Mouse (Mus musculus) urinary bladder, adult 18-20 months (tissue): ENCODE results near the gene Myb.
A peak's percentile ranks its signal among the peaks of the same experiment; 100 is the strongest.
"Not testable (repeated sequence)": the region's sequence is repeated elsewhere in the genome, so short reads cannot be mapped to it uniquely, and the experiment has no call there.

ENCODE experiments used
- DNase-seq, 2 experiments: peaks; one replicate each; pipeline ENCODE4 v3.0.0; 2022; ENCODE audit warnings: low spot score in 2 of 2, mixed read lengths in 2 of 2

The Myb gene

DNA sequence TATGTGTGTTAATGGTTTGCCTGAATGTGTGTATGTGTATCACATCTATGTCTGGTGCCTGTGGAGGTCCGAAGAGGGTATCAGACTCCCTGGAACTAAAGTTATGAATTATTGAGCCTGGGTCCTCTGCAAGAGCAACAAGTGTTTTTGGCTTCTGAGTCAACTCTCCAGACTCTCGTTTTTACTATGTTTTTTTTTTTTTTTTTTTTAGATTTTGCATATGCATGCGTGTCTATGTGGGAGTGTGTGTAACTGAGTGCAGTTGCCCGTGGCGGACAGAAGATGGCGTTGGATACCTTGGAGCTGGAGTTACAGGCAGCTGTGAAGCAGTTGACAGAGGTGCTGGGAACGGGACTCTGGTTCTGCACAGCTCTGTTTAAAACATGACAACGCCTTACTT, 7.7 kb upstream of the Myb start:
- DNase-seq = no peak

DNA sequence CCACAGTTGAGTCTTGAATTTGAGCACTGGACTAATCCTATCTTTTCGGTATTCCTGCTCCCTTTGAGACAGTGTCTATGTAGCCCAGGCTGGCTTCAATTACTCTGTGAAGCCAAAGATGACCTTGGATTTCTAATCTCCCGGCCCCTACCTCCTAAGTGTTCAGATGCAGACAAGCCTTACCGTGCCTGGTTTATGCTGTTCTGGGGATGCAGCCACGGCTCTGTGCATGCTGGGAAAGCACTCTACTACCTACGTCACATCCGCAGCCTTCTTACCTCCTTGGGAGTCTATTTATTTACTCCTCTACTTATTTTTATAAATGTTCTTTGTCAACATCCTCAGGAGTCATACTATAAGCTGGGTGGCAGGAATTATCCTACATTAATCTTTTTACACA, 7.1 kb upstream of the Myb start:
- no peak for DNase-seq

DNA sequence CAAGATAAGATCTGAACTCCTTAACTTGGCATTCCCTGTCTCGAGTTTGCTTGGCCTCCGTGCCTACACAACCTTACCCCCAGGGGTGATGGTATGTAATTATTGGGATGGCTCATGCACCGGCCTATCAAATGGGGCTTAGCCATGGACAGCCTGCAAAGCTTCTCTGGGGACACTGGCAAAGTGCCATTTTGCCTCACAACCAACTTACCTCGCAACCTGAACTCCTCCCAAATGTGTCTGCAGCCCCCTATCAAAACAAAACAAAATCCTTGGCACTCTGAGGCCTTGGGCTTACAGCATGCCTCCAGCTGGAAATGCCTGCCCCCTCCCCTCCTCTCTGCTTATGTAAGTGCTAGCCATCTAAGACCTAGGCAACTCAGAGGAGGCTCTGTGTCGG, 6.4 kb upstream of the Myb start:
- DNase-seq = no peak

- no peak for DNase-seq
Measured at GRCm38 (mm10) chr10:21165411-21165810, 4.6 kb upstream of the Myb start.

DNA sequence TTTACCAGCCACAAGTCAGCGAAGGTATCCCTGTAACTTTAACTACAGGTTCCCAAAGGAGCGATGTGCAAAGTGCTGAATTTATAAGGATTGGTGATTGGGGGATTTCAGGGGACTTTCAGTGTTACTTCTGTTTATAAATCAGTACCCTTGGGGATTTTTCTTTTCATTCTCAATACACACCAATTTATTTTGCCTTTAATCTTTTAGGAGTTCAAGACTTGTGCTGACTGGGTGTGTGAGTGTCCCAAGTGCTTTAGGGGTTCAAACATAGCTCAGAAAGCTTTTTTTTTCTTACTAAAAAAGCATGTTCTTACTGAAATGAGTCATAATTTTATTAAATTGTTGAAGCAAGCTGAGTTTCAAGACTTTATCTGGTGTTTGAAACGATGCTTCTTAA, 1.3 kb upstream of the Myb start:
- no peak for DNase-seq

DNA sequence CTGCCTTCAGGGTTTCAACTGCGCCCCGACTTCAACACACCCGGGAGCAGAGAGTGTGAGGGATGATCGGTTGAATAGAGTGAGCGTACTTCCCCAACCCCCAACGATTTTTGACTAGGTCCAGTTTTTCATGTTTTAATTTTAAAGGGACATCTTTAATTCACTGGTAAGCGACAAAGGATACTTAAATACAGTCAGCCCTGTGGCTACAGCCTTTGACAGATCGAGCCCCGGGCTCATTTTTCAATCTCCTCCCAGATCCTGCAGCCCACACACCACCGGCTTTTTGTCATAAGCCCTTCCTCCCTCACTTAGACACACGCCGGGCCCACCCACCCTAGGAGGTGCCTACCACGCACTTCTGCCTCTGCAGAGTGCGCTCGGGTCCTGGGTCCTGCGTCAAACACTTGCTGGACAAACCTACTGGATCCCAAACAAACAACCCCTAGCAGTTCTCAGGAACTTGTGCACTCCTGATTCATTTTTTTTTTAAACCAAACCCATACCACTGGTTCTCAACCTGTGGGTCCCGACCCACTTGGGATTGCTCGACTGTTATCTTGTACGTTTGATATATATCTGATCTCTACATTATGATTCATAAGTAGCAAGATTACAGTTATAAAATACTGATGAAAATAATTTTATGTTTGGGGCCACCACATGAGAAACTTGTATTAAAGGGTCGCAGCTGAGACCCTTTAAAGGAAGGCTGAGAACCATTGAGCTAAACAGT, 743 bp upstream of the Myb start:
- DNase-seq = no peak

DNA sequence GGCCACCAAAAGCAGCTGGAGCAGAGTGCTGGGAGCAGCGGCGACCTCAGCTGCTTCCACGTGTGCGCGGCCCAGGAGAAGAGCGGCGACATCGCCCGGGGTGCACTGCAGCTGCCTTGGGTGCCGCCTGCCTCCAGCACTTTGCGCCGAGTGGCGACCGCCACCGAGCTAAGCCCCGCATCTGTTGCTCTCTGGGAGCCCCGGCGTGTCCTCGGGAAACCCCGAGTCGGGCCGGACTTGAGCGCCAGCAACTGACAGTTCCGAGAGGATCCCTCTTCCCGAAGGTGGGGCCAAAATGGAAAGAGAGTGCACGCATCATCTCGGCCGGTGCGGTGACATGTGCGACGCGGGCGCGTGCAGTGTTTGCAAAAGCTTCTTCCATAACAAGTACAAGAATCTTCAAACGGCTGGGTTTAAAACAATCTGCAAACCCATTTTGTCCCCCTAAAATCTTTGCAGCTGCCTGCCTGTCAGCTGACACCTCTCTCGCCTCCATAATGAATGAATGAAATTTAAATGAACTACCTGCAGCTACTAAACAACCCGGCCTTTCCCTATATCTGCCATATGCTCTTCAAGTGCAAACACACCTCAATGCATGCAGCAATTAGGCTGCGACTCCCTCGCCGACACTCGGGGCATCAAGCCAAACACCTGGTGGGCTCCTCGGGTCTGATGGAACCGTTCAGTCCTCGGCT, 938 bp downstream of the Myb start:
- DNase-seq = peak in 1 of 2 experiments; percentile 40

DNA sequence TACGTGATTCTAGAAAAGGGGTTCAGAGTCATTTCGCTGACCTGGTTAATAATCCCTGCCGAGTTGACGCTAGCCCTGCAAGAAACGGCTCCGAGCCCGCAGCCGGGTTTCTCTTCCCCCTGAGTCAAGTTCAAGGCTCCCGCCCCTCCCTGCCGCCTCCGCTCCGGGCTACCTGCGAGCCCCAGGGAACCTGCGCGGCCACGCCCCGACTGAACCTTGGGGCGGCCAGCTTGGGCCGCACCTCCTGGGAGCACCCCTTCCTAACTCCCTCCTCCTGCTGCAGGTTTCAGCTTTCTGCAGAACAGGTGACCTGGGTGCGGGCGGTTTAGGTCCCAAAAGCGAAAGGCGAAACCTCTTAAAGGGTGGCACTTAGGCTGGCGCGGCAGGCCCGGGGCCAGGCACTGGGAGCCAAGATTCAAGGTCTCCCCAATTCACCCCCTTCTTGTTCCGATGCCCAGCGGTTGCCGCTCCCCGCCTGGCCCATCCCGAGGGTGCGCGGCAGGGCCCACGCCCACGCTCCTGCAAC, 1.8 kb downstream of the Myb start:
- peak; percentile 34 to 50 for DNase-seq

DNA sequence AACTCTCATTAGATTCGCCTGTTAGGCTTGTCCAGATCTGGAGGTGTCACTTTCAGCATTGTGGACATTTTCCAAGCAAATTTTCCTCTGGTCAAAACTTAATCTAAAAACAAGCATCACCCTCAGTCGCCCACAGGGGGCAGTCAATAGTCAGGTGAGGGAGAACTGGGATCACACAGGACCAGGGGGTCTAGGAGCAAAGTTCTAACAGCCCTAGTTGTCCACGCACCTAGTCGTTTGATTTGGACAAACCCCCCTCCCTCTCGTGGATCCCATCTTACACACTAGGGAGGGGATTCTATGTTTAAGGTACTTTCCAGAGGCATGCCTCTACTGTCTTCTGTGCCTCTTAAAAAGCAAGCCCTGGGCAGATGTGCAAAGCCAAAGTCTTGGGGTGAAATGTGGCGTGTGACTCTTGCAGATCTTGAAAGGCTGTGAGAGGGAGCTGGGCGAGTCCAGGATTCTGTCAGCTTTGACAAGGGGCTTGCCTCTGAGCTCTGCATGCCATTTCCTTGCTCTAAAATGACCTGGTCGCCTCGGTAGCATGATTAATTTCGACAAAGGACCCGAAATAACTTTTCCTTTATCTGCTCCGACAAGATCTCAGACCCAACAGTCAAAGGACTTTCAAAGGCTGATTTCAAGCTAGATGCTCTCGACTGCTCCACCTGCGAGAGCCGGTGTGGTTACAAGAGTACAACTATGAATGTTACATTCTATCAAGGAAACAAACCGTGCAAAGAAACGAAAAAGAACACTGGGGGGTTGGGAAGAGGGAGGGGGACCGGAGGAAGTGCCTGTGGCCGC, 2.5 kb downstream of the Myb start:
- peak in 1 of 2 experiments; percentile 11 for DNase-seq

DNA sequence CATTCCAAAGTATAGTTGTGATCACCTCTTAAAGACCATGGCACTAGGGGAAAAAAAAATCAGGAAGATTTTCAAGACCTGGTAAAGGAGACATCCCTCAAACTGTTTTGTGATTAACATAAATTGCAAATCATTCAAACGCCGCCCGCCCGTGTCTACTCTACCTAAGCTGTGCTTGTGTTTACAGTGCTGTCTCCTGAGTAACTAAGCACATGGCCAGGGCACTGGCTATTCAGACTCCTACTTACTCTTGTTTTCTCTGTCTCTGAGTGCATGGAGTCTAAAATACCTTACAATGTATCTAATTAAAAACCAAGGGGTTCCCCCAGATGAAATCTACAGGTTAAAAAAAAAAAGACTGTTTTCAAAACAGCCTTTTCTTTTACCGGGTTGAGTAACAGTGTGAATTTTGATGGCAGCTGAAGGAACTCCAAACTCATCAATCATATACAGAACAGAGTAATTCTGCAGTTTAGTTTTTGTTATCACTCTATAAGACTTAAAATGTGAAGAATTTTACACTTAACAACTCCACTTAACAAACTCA, 3.8 kb downstream of the Myb start:
- DNase-seq = no peak

DNA sequence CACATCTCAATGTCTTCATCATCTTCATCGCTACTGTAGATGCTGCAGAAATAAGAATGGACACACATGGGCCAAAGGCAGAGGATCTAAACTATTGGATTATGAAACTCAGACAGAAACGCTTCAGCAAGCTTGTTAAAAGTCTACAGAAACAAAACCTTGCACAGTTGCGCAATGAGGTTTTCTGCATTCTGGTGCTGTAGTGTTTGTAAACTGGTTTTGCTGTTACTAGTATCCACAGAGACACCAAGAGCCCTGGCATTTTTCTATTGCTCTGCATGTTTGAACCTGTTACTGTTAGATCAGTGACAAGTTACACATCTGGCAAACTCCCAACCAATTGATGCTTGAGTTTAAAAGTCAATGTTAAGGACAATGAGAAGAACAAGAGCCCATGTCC, 4.4 kb downstream of the Myb start:
- DNase-seq = no peak

DNA sequence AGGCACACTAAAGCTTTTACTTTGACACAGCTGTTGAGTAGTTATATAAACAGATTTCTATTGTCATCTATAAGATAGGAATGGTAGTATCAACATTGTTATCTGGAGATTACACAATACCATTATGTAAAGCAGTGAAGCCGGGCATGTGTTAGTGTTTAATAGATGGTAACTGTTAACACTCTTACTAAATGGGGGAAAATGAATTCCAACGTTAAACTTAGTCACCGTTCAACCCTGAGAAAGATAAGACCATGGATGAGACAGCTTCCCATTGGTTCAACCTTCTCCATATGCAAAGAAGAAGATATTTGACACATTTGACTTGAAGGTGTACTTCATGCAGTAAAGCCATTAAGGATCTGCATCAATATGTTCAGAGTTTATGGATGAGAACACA, 5.9 kb downstream of the Myb start:
- DNase-seq = no peak

DNA sequence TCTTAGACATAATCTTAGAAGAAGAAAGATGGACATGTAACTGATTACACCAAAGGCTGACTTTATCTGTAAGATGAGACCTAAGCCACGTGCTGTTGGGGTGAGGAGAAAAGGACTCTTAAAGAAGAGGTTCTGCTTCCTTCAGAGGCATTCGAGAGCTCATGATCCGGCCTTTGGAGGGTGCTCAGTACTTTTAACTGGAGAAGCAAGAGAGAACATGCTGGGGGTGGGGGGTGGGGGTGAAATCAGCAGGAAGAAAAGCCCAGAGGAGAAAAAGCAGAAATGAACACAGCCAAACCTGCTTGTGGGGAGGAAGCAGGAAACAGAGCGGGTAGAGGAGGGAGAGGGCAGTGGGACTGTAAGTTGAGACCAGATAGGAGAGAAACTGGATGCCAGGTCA, 7.4 kb downstream of the Myb start:
- DNase-seq = no peak

DNA sequence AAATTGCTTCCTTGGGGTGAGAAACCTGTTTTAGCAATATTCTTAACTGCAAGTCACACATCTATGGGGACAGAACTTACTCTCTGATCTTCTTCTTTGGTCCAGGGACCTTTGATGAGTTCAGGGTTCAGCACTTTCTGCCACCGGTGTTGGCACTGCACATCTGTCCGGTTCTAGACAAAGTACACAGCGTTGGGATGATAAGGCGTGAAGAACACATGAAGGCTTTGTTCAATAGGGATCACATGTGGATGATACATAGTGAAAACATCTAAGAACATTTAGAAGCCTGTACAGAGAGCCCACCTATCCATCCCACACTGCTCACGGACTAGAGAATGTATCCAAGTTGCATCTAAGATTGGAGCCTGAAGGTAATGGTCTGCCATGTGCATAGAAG, 8.0 kb downstream of the Myb start:
- no peak for DNase-seq

GRCm38 (mm10) chr10:21151320-21151719, 9.5 kb downstream of the Myb start:
- no peak for DNase-seq

- DNase-seq = not testable (repeated sequence)
Measured at GRCm38 (mm10) chr10:21149945-21150344, 10.8 kb downstream of the Myb start.

- DNase-seq = no peak
Measured at GRCm38 (mm10) chr10:21146719-21147118, 14.1 kb downstream of the Myb start.

DNA sequence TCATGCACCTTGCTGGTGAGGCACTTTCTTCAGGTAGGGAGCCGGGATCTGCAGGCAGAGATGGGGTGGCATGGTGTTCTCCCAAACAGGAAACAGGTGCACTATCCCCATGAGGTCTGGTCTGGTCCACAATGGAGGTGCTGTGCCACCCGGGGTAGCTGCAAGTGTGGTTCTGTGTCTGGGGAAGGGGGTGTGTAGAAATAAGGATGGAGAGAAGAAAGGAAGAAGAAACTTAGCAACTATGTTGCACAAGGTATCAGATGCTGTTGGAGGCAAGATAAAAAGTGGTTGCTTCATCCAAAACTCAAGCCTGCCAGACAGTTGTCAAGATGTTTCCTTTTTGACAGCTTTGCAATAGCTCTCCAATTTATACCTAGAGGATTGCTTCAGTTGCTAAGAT, 14.5 kb downstream of the Myb start:
- no peak for DNase-seq

DNA sequence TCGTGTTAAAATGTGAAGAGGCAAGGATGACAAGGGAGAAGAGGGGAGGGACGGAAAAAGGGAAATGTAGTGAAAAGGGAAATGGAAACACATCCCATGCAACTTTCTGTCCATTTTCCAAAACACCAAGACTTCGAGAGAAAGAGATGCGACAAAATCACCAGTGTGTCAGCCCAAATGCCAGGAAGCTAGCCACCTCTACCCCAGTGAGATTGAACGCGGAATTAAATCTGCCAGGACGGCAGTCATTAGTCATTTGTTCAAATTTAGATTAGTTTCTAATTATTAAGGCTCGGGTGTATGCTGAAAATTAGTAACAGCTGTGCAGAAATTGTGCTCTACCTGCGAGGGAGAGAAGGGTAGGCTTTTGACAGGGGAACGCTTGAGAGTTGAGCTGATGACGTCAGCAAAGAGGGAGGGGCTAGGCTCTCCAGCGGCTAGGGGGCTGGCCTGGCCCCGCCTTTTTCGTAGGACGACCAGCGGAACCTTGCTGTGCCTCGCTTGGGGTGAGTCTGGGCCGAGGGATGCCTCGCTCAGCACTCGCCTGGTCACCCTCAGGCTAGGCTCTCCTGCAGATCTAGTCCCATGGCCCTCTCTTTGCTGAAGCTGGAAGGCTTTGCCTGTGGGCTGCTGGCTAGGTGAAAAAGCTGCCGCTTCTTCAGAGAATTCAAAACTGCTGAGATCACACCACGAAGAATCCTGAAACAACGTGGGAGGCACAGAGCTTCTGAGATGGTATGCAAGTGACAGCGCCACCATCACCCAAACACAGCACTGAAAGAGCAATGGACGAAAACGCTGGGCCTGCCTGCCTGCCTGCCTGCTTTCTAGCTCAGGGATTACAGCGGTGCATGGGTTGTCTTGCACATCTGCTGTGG, 15.9 kb downstream of the Myb start:
- peak in 1 of 2 experiments; percentile 33 for DNase-seq

GRCm38 (mm10) chr10:21135297-21135696, 25.5 kb downstream of the Myb start:
- no peak for DNase-seq

DNA sequence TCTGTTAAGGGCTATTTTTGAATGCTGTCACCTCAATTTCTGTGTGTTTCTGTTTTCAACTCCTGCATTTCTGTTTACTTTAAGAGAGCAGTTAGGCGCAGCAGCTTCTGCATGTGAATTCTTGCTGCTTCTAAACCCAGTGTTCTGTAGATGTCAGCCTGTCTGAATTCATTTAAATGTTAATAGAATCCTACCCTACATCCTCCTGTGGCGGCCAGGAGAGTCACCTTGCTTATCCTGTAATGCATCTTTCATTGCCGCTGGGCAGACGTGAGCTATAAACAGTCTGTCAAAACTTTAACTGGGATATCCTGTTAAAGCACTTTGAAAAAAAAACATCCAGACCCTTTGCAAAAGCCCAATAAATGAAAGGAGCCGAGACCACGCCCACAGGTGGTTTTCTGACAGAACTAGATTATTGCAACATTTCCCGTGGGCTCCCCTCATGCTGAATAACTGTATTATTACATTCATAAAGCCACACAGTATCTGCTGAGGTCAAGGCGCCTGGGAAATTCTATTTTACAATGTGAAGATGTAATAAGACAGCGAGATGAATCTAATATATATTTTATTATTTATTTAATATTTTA, 29.8 kb downstream of the Myb start:
- no peak for DNase-seq
